Mouse (Mus musculus) cerebellum, adult 2 months (tissue): ENCODE measurements at regions not wholly inside any gene's neighbourhood (a gene's known extent, or its start where the extent isn't known, plus 50 kb on each side); places are given as distances from the start of the nearest gene placed in this dataset.

ENCODE experiments used
- CTCF ChIP-seq: fragments of 200-500 bp; IDR thresholded peaks from 2 replicates; pipeline ENCODE4 v1.5.1; 2011; ENCODE audit warnings: low read depth, mild to moderate bottlenecking, control low read depth, low read length, moderate library complexity, borderline replicate concordance; ENCODE audit not compliant: insufficient read depth
- POLR2A ChIP-seq: fragments of 200-500 bp; IDR thresholded peaks from 2 replicates; pipeline ENCODE4 v1.6.1; 2011; ENCODE audit warnings: low read length, control low read depth, borderline replicate concordance; ENCODE audit not compliant: insufficient read depth

DNA sequence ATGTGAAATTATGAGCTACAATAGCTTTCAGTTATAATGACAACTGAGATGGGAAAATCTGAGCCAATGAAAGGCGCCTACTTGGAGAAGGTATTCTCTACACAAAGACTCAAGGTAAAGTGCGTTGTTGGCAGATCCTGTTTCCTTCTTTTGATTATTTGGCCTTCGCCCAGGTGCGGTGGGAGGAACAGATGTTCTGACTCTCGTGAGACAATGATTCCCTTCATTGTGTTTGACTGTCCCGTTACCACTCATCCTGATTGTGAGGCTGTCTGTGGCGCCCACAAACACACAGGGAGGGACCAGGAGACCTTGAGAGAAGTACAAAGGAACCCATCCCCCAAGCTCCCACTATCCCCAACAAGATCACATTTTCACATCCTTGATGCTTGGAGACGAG, 92.6 kb upstream of the Gm9887 start:
- TF ChIP-seq CTCF, result no peak
- TF ChIP-seq POLR2A, result no peak
